Mouse (Mus musculus) ES-E14 (cell line): Measurements from ENCODE around the gene Afg1l.

Source experiments
- CHD2 ChIP-seq: IDR thresholded peaks from 2 replicates; pipeline ENCODE4 v1.6.1; 2014; ENCODE audit warnings: mild to moderate bottlenecking, low read depth, low read length, inconsistent platforms
- HCFC1 ChIP-seq: IDR thresholded peaks from 2 replicates; pipeline ENCODE4 v1.6.1; 2012; ENCODE audit warnings: low read length, inconsistent platforms, borderline replicate concordance; ENCODE audit not compliant: insufficient read depth
- MAFK ChIP-seq: IDR thresholded peaks from 2 replicates; pipeline ENCODE4 v1.6.1; 2014; ENCODE audit warnings: mild to moderate bottlenecking, low read depth, low read length, inconsistent platforms; ENCODE audit not compliant: insufficient read depth
- ZC3H11A ChIP-seq: IDR thresholded peaks from 2 replicates; pipeline ENCODE4 v1.6.1; 2012; ENCODE audit warnings: low read depth, mild to moderate bottlenecking, inconsistent platforms, low read length, borderline replicate concordance
- ZNF384 ChIP-seq: IDR thresholded peaks from 2 replicates; pipeline ENCODE4 v1.6.1; 2012; ENCODE audit warnings: low read depth, low read length, inconsistent platforms

GRCm38 (mm10) chr10:42265021-42265689 is 213.2 kb downstream of the Afg1l start:
- no peak for TF ChIP-seq ZNF384
- no peak for TF ChIP-seq CHD2
- TF ChIP-seq MAFK, result no peak
- TF ChIP-seq ZC3H11A, result no peak
- TF ChIP-seq HCFC1, result no peak
